Mouse (Mus musculus) embryonic facial prominence, embryonic 11.5 days (tissue): ENCODE measurements at regions not wholly inside any gene's neighbourhood (a gene's known extent, or its start where the extent isn't known, plus 50 kb on each side); places are given as distances from the start of the nearest gene placed in this dataset.

ENCODE experiments used
- ATAC-seq: fragments of 200-750 bp; cut with Nextera tagmentation; replicated peaks from 2 replicates; pipeline ENCODE4 v1.8.0; 2017; ENCODE audit warnings: low read depth; ENCODE audit not compliant: insufficient number of reproducible peaks, low FRiP score, low TSS enrichment
- DNase-seq: peaks from one replicate; pipeline ENCODE4 v3.0.0-alpha.2; 2015; ENCODE audit warnings: low spot score
- H3K27ac ChIP-seq: fragments of 300-500 bp; sonication (generic); replicated peaks from 2 replicates; pipeline ENCODE4 v1.5.1; 2014; ENCODE audit warnings: mild to moderate bottlenecking, low read depth, low read length, control low read depth
- H3K27me3 ChIP-seq: fragments of 300-500 bp; sonication (generic); 2 replicates; pipeline ENCODE4 v1.6.1; 2014; ENCODE audit warnings: mild to moderate bottlenecking, low read length, moderate library complexity, mixed read lengths; ENCODE audit not compliant: control insufficient read depth, insufficient read depth
- H3K36me3 ChIP-seq: fragments of 300-500 bp; sonication (generic); replicated peaks from 2 replicates; pipeline ENCODE4 v1.6.1; 2014; ENCODE audit warnings: low read depth, mild to moderate bottlenecking, low read length, moderate library complexity, mixed read lengths; ENCODE audit not compliant: control insufficient read depth, insufficient read depth
- H3K4me1 ChIP-seq: fragments of 300-500 bp; sonication (generic); 2 replicates; pipeline ENCODE4 v1.6.1; 2014; ENCODE audit warnings: low read length, mixed read lengths; ENCODE audit not compliant: control insufficient read depth, insufficient read depth
- H3K4me2 ChIP-seq: fragments of 300-500 bp; sonication (generic); 2 replicates; pipeline ENCODE4 v1.6.1; 2014; ENCODE audit warnings: low read depth, mild to moderate bottlenecking, control low read depth, low read length, moderate library complexity
- H3K4me3 ChIP-seq: fragments of 300-500 bp; sonication (generic); 2 replicates; pipeline ENCODE4 v1.5.1; 2014; ENCODE audit warnings: low read depth, low read length, control low read depth
- H3K9ac ChIP-seq: fragments of 300-500 bp; sonication (generic); replicated peaks from 2 replicates; pipeline ENCODE4 v1.6.1; 2014; ENCODE audit warnings: mild to moderate bottlenecking, control low read depth, low read length
- H3K9me3 ChIP-seq: fragments of 300-500 bp; sonication (generic); replicated peaks from 2 replicates; pipeline ENCODE4 v1.6.1; 2016; ENCODE audit warnings: mild to moderate bottlenecking, low read length, inconsistent platforms, mixed read lengths; ENCODE audit not compliant: control insufficient read depth
- WGBS: fragments of 180-500 bp; shearing (Covaris S2); extraction: QIAGEN DNeasy Blood & Tissue Kit; methylation state at CpG from one replicate; pipeline ENCODE4 v1.1.7; 2014; 5-methylcytosine and 5-hydroxymethylcytosine counted together

DNA sequence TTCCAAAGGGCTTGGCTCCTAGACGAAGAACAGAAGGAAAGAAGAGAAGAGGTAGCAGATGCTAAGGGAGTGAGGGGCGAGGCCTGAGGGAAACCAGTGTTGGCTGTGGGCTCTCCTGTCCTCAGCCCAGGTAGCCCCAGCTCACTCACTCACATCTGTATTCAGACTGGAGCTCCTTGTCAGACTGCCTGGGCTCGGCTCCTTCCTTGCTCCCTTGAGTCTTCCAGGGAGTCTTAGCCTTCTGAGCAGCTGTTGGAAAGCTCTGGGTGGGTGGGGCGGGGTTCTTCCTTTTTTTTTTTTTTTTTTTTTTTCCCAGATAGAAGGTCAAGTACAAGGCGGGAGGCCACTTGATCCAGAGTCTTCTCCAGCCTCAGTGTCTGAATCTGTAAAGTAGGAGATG, 134.1 kb upstream of the 1600014C23Rik start:
- Histone ChIP-seq H3K4me3 (no peak overlapping the region), H3K36me3 (no peaks in the 10 kb centered on the region), H3K9ac (no peak overlapping the region), H3K9me3 (no peaks in the 10 kb centered on the region), H3K27ac (no peak overlapping the region), H3K27me3 (peaks cover under 1% of the 10 kb centered on the region; the same call in 1 of the 2 replicates), H3K4me1 (peaks cover 4% of the 10 kb centered on the region; the same call in 1 of the 2 replicates), H3K4me2 (no peak overlapping the region)
- ATAC-seq (no peak), DNase-seq (no peak)
- 72% methylated on average over 5 of the region's 5 CpGs for WGBS

DNA sequence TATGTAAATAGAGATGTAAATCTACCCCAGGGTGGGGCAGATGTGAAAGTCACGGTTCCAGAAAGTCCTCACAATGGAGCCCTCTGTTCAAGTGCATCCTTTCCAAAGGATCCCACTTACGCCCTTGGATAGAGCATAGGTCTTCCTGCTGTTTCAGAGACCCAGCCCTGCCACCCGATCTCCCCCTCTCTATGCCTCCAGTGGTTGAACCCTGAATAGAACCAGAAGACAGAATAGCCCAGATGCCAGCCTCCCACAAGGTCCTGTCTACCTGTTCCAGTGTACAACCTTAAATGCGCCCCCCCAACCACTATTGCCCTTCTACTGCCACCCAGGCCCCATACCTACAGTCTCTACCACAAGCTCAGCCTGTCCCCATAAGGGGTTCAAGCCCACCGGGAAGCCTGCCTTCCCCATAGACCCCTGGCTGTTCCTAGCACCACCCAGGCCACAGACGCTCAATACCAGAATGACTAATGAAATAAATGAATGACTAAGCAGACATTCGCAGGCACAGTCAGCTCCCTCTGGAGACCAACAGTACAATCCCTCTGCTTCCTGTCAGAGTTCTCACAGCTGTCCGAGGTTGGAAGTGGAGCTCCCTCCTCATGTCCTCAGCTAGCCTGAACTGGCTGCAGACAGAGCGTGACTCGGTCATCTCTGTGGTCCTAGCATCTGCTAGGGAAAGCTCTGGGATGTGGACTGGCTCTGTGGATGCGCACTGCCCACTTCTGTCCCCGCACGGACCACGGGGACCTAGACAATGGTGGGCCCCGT, 133.4 kb upstream of the 1600014C23Rik start:
- Histone ChIP-seq H3K36me3 (no peaks in the 10 kb centered on the region), H3K4me2 (no peak overlapping the region), H3K4me3 (no peak overlapping the region), H3K4me1 (0 out of 2 replicates have a peak, but pooled peaks cover 2% of the 10 kb centered on the region), H3K27me3 (no peaks in the 10 kb centered on the region), H3K27ac (no peak overlapping the region), H3K9me3 (no peaks in the 10 kb centered on the region), H3K9ac (no peak overlapping the region)
- DNase-seq (no peak), ATAC-seq (no peak)
- WGBS = 75% methylated on average over 15 of the region's 15 CpGs

DNA sequence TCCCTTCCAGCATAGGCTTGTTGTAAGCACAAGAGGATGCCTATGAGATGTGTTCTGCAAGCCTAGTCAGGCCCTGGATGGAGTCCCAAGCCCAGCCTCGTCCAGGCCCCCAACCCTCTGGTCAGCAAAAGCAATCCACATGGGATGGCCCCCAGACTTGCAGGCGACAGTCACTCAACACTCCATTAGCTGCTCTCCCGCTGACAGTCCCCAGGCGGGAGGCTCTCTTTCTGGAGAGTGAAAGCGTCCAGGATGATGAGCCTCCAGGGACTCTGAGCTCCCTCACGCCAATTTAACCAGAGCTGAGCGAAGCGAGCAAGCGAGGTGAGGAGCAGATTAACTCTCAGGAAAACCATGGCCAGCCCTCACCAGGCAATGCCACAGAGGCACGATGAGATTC, 132.7 kb upstream of the 1600014C23Rik start:
- WGBS = 22% methylated on average over 10 of the region's 10 CpGs
- no peaks in the 10 kb centered on the region for H3K36me3 ChIP-seq
- no peaks in the 10 kb centered on the region for H3K27me3 ChIP-seq
- no peak overlapping the region for H3K4me2 ChIP-seq
- no peaks in the 10 kb centered on the region for H3K9me3 ChIP-seq
- DNase-seq (no peak), ATAC-seq (no peak)
- H3K4me1 ChIP-seq = 0 out of 2 replicates have a peak, but pooled peaks cover 2% of the 10 kb centered on the region
- no peak overlapping the region for H3K27ac ChIP-seq
- no peak overlapping the region for H3K9ac ChIP-seq
- H3K4me3 ChIP-seq = no peak overlapping the region

DNA sequence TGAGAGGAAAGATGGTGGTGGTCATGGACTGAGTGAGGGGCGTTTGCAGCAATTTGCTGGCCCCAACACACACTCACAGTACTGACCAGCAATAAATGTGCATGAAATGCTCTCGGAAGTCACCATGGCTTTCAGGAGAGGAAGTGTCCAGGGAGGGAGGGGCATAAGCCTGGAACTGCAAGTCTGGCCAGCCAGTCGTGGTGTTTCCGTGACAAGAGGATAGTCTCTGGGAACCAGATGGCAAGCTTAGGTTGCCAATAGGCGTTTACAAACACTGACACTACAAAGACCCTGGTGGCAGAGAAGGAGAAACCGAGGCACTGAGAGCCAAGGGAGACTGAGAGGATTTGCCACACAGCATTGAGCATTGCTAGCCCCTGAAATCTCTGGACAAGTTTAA, 132.3 kb upstream of the 1600014C23Rik start:
- Histone ChIP-seq H3K4me3 (no peak overlapping the region), H3K4me2 (no peak overlapping the region), H3K27ac (no peak overlapping the region), H3K9ac (no peak overlapping the region), H3K27me3 (no peaks in the 10 kb centered on the region), H3K36me3 (no peaks in the 10 kb centered on the region), H3K9me3 (no peaks in the 10 kb centered on the region), H3K4me1 (0 out of 2 replicates have a peak, but pooled peaks cover 2% of the 10 kb centered on the region)
- DNase-seq (no peak), ATAC-seq (no peak)
- WGBS = 66% methylated on average over 6 of the region's 6 CpGs

DNA sequence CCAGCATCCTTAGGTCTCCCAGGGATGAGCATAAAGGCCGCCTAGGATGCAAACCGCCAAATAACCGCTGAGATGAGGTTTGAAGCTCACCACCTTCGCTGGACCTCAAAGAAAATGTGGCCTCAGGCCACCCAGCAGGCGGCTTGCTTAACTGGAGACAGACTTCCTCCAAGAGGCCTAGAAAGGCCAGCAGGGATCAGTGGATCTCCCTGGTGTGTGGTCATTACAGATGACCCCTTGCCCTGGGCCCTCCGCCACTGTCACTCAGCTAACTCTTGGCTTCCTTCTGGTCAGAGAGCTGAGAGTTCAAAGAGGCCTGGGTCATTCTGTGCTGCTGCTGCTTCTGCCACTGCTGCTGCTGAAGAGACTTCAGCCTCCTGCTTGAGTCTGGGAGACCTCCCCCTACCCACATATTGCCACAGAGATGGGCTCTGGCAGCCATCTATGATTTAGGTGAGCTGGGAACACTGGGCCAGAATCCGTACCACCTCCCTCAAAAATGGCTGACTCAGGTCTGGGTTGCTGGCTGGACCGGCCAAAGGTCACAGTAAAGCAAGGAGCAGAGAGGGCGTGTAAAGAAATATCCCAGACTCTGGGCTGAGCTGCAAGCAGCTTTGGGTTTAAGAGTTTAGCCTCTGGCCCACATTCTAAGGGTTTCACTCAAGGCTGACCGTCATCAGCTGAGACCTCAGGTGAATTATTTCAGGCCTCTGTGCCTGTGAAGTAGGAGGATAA, 130.0 kb upstream of the 1600014C23Rik start:
- Histone ChIP-seq H3K9ac (no peak overlapping the region), H3K27ac (no peak overlapping the region), H3K27me3 (no peaks in the 10 kb centered on the region), H3K4me1 (0 out of 2 replicates have a peak, but pooled peaks cover 2% of the 10 kb centered on the region), H3K9me3 (no peaks in the 10 kb centered on the region), H3K4me2 (no peak overlapping the region), H3K36me3 (no peaks in the 10 kb centered on the region), H3K4me3 (no peak overlapping the region)
- no peak for ATAC-seq
- 24% methylated on average over 10 of the region's 10 CpGs for WGBS
- no peak for DNase-seq

GRCm38 (mm10) chr17:45863031-45863430, 129.4 kb upstream of the 1600014C23Rik start:
- Histone ChIP-seq H3K9ac (no peak overlapping the region), H3K4me2 (no peak overlapping the region), H3K4me1 (0 out of 2 replicates have a peak, but pooled peaks cover 2% of the 10 kb centered on the region), H3K9me3 (no peaks in the 10 kb centered on the region), H3K27ac (no peak overlapping the region), H3K27me3 (no peaks in the 10 kb centered on the region), H3K4me3 (no peak overlapping the region), H3K36me3 (no peaks in the 10 kb centered on the region)
- no peak for DNase-seq
- ATAC-seq = no peak
- WGBS = 64% methylated on average over 3 of the region's 3 CpGs

- Histone ChIP-seq H3K4me1 (peaks cover 2% of the 10 kb centered on the region; the same call in 1 of the 2 replicates), H3K4me2 (no peak overlapping the region), H3K27ac (no peak overlapping the region), H3K9me3 (no peaks in the 10 kb centered on the region), H3K27me3 (no peaks in the 10 kb centered on the region), H3K36me3 (no peaks in the 10 kb centered on the region), H3K9ac (no peak overlapping the region), H3K4me3 (no peak overlapping the region)
- no peak for DNase-seq
- 78% methylated on average over 5 of the region's 5 CpGs for WGBS
- no peak for ATAC-seq
These were observed 125.8 kb upstream of the 1600014C23Rik start for GRCm38 (mm10) chr17:45859441-45859840.
